Mouse (Mus musculus) neural tube, embryonic 15.5 days (tissue): ENCODE results near the gene B3gntl1. TPM values are rescaled to one million over a fixed set of nuclear protein-coding genes. Genes with fewer than 3 reads are reported as not detected.
A peak's percentile ranks its signal among the peaks of the same experiment; 100 is the strongest.
"Not testable (repeated sequence)": the region's sequence is repeated elsewhere in the genome, so short reads cannot be mapped to it uniquely, and the experiment has no call there.

Experiments used
- ATAC-seq: fragments of 200-750 bp; cut with Nextera tagmentation; 2 replicates; pipeline ENCODE4 v1.8.0; 2017; ENCODE audit warnings: mild to moderate bottlenecking, moderate TSS enrichment, moderate library complexity; ENCODE audit not compliant: low FRiP score
- H3K27ac ChIP-seq: fragments of 300-500 bp; sonication (generic); replicated peaks from 2 replicates; pipeline ENCODE4 v1.5.1; 2015; ENCODE audit warnings: mild to moderate bottlenecking, inconsistent platforms
- H3K27me3 ChIP-seq: fragments of 300-500 bp; sonication (generic); replicated peaks from 2 replicates; pipeline ENCODE4 v1.6.1; 2015; ENCODE audit warnings: inconsistent platforms
- H3K36me3 ChIP-seq: fragments of 300-500 bp; sonication (generic); 2 replicates; pipeline ENCODE4 v1.6.1; 2015; ENCODE audit warnings: inconsistent platforms
- H3K4me1 ChIP-seq: fragments of 300-500 bp; sonication (generic); 2 replicates; pipeline ENCODE4 v1.6.1; 2015; ENCODE audit warnings: inconsistent platforms
- H3K4me2 ChIP-seq: fragments of 300-500 bp; sonication (generic); 2 replicates; pipeline ENCODE4 v1.6.1; 2015; ENCODE audit warnings: inconsistent platforms, mild to moderate bottlenecking, moderate library complexity
- H3K4me3 ChIP-seq: fragments of 300-500 bp; sonication (generic); replicated peaks from 2 replicates; pipeline ENCODE4 v1.5.1; 2015; ENCODE audit warnings: mild to moderate bottlenecking, inconsistent platforms
- H3K9ac ChIP-seq: fragments of 300-500 bp; sonication (generic); replicated peaks from 2 replicates; pipeline ENCODE4 v1.6.1; 2015; ENCODE audit warnings: mild to moderate bottlenecking, inconsistent platforms
- H3K9me3 ChIP-seq: fragments of 300-500 bp; sonication (generic); replicated peaks from 2 replicates; pipeline ENCODE4 v1.6.1; 2016; ENCODE audit warnings: inconsistent platforms
- WGBS: fragments of 180-500 bp; shearing (Covaris S2); methylation state at CpG from one replicate; pipeline ENCODE4 v1.1.7; 2015; ENCODE audit warnings: mixed read lengths; 5-methylcytosine and 5-hydroxymethylcytosine counted together
- polyA plus RNA-seq: library from polyadenylated mRNA; unstranded; fragments of >200 nt; fragmentation: Nextera tagmentation; extraction: Ambion mirVana; gene quantifications from 2 replicates; pipeline ENCODE4 v1.2.1, GENCODE M21; 2015

The B3gntl1 gene
- polyA plus RNA-seq, 1 experiment from 2014 or later, result 6.5 TPM

GRCm38 (mm10) chr11:121680750-121681149, 7.8 kb upstream of the B3gntl1 start:
- no peak overlapping the region for H3K9ac ChIP-seq
- H3K4me3 ChIP-seq, result no peak overlapping the region
- peaks cover 5% of the 10 kb centered on the region; the same call in 1 of the 2 replicates for H3K4me1 ChIP-seq
- no peak overlapping the region for H3K27ac ChIP-seq
- no peak overlapping the region for H3K4me2 ChIP-seq
- no peaks in the 10 kb centered on the region for H3K36me3 ChIP-seq
- no peaks in the 10 kb centered on the region for H3K27me3 ChIP-seq
- WGBS, result 71% methylated on average over 5 of the region's 5 CpGs
- H3K9me3 ChIP-seq, result 0 out of 2 replicates have a peak, but pooled peaks cover 3% of the 10 kb centered on the region
- no peak for ATAC-seq

- Histone ChIP-seq H3K27ac (no peak overlapping the region), H3K9me3 (0 out of 2 replicates have a peak, but pooled peaks cover 3% of the 10 kb centered on the region), H3K36me3 (no peaks in the 10 kb centered on the region), H3K4me3 (no peak overlapping the region), H3K4me1 (peaks cover 5% of the 10 kb centered on the region; the same call in 1 of the 2 replicates), H3K9ac (no peak overlapping the region), H3K27me3 (no peaks in the 10 kb centered on the region), H3K4me2 (no peak overlapping the region)
- WGBS, result 69% methylated on average over 2 of the region's 2 CpGs
- ATAC-seq, result no peak
These were observed 6.6 kb upstream of the B3gntl1 start for GRCm38 (mm10) chr11:121679581-121679980.

GRCm38 (mm10) chr11:121676836-121677235, 3.9 kb upstream of the B3gntl1 start:
- Histone ChIP-seq H3K9me3 (0 out of 2 replicates have a peak, but pooled peaks cover 3% of the 10 kb centered on the region), H3K4me2 (no peak overlapping the region), H3K4me1 (peaks cover 12% of the 10 kb centered on the region), H3K9ac (no peak overlapping the region), H3K27me3 (no peaks in the 10 kb centered on the region), H3K4me3 (no peak overlapping the region), H3K36me3 (no peaks in the 10 kb centered on the region), H3K27ac (no peak overlapping the region)
- 95% methylated on average over 2 of the region's 2 CpGs for WGBS
- no peak for ATAC-seq

- peak overlapping the region; percentile 71 for H3K4me3 ChIP-seq
- H3K4me2 ChIP-seq, result peak overlapping the region; percentile 77
- ATAC-seq, result peak; percentile 12
- H3K4me1 ChIP-seq, result peaks cover 12% of the 10 kb centered on the region
- WGBS, result 72% methylated on average over 7 of the region's 7 CpGs
- peak overlapping the region; percentile 46 for H3K9ac ChIP-seq
- no peaks in the 10 kb centered on the region for H3K27me3 ChIP-seq
- peaks cover 3% of the 10 kb centered on the region; the same call in 1 of the 2 replicates for H3K36me3 ChIP-seq
- H3K9me3 ChIP-seq, result 0 out of 2 replicates have a peak, but pooled peaks cover 3% of the 10 kb centered on the region
- H3K27ac ChIP-seq, result peak overlapping the region; percentile 94
These were observed 676 bp upstream of the B3gntl1 start for GRCm38 (mm10) chr11:121673629-121674028.

- H3K36me3 ChIP-seq, result peaks cover 5% of the 10 kb centered on the region; the same call in 1 of the 2 replicates
- H3K4me2 ChIP-seq, result peak overlapping the region; percentile 77
- 0 out of 2 replicates have a peak, but pooled peaks cover 3% of the 10 kb centered on the region for H3K9me3 ChIP-seq
- H3K9ac ChIP-seq, result peak overlapping the region; percentile 84
- peak; percentile 69 for ATAC-seq
- H3K4me1 ChIP-seq, result peaks cover 12% of the 10 kb centered on the region
- 3% methylated on average over 22 of the region's 22 CpGs for WGBS
- no peaks in the 10 kb centered on the region for H3K27me3 ChIP-seq
- H3K27ac ChIP-seq, result peak overlapping the region; percentile 94
- peak overlapping the region; percentile 71 for H3K4me3 ChIP-seq
These were observed 502 bp downstream of the B3gntl1 start for GRCm38 (mm10) chr11:121672312-121672989.

- ATAC-seq, result no peak
- Histone ChIP-seq H3K9me3 (0 out of 2 replicates have a peak, but pooled peaks cover under 1% of the 10 kb centered on the region), H3K27ac (no peak overlapping the region), H3K36me3 (peaks cover 5% of the 10 kb centered on the region; the same call in 1 of the 2 replicates), H3K4me3 (no peak overlapping the region), H3K27me3 (no peaks in the 10 kb centered on the region), H3K9ac (no peak overlapping the region), H3K4me1 (peaks cover 12% of the 10 kb centered on the region), H3K4me2 (no peak overlapping the region)
- WGBS, result 94% methylated on average over 5 of the region's 5 CpGs
These were observed 2.0 kb downstream of the B3gntl1 start for GRCm38 (mm10) chr11:121670926-121671325.

- Histone ChIP-seq H3K4me3 (no peak overlapping the region), H3K36me3 (peaks cover 5% of the 10 kb centered on the region; the same call in 1 of the 2 replicates), H3K27ac (no peak overlapping the region), H3K4me2 (no peak overlapping the region), H3K9ac (no peak overlapping the region), H3K27me3 (no peaks in the 10 kb centered on the region), H3K4me1 (peaks cover 11% of the 10 kb centered on the region), H3K9me3 (no peaks in the 10 kb centered on the region)
- 95% methylated on average over 5 of the region's 5 CpGs for WGBS
- ATAC-seq, result no peak
These were observed 4.2 kb downstream of the B3gntl1 start for GRCm38 (mm10) chr11:121668776-121669175.

GRCm38 (mm10) chr11:121667541-121667940, 5.4 kb downstream of the B3gntl1 start:
- Histone ChIP-seq H3K9me3 (no peaks in the 10 kb centered on the region), H3K4me1 (peaks cover 6% of the 10 kb centered on the region; the same call in 1 of the 2 replicates), H3K4me2 (no peak overlapping the region), H3K27ac (no peak overlapping the region), H3K36me3 (peaks cover 5% of the 10 kb centered on the region; the same call in 1 of the 2 replicates), H3K4me3 (no peak overlapping the region), H3K9ac (no peak overlapping the region), H3K27me3 (no peaks in the 10 kb centered on the region)
- no peak for ATAC-seq
- 92% methylated on average over 4 of the region's 4 CpGs for WGBS

GRCm38 (mm10) chr11:121661116-121661515, 11.8 kb downstream of the B3gntl1 start:
- Histone ChIP-seq H3K4me2 (no peak overlapping the region), H3K9ac (no peak overlapping the region), H3K36me3 (0 out of 2 replicates have a peak, but pooled peaks cover 3% of the 10 kb centered on the region), H3K9me3 (no peaks in the 10 kb centered on the region), H3K27ac (no peak overlapping the region), H3K4me3 (no peak overlapping the region), H3K27me3 (no peaks in the 10 kb centered on the region), H3K4me1 (no peaks in the 10 kb centered on the region)
- ATAC-seq, result no peak
- 94% methylated on average over 2 of the region's 2 CpGs for WGBS

GRCm38 (mm10) chr11:121660604-121661003, 12.3 kb downstream of the B3gntl1 start:
- not testable (repeated sequence) for H3K4me3 ChIP-seq, H3K27me3 ChIP-seq, H3K4me1 ChIP-seq, H3K4me2 ChIP-seq, H3K9ac ChIP-seq, H3K27ac ChIP-seq, ATAC-seq, H3K36me3 ChIP-seq, H3K9me3 ChIP-seq
- WGBS, result 100% methylated on average over 2 of the region's 2 CpGs

GRCm38 (mm10) chr11:121658151-121658550, 14.8 kb downstream of the B3gntl1 start:
- no peak overlapping the region for H3K27ac ChIP-seq
- H3K4me3 ChIP-seq, result no peak overlapping the region
- H3K36me3 ChIP-seq, result 0 out of 2 replicates have a peak, but pooled peaks cover 3% of the 10 kb centered on the region
- WGBS, result 52% methylated on average over 1 of the region's 1 CpGs
- ATAC-seq, result no peak
- H3K9ac ChIP-seq, result no peak overlapping the region
- no peaks in the 10 kb centered on the region for H3K4me1 ChIP-seq
- no peaks in the 10 kb centered on the region for H3K27me3 ChIP-seq
- no peak overlapping the region for H3K4me2 ChIP-seq
- no peaks in the 10 kb centered on the region for H3K9me3 ChIP-seq
